Mouse (Mus musculus) lung, postnatal 0 days (tissue): ENCODE data around the gene Yipf3.

Experiments used
- CTCF ChIP-seq: IDR thresholded peaks from 2 replicates; pipeline ENCODE4 v1.5.1; 2016; ENCODE audit warnings: antibody characterized with exemption, mild to moderate bottlenecking
- EP300 ChIP-seq: IDR thresholded peaks from 2 replicates; pipeline ENCODE4 v1.6.1; 2016; ENCODE audit warnings: antibody characterized with exemption, mild to moderate bottlenecking, control low read depth

DNA sequence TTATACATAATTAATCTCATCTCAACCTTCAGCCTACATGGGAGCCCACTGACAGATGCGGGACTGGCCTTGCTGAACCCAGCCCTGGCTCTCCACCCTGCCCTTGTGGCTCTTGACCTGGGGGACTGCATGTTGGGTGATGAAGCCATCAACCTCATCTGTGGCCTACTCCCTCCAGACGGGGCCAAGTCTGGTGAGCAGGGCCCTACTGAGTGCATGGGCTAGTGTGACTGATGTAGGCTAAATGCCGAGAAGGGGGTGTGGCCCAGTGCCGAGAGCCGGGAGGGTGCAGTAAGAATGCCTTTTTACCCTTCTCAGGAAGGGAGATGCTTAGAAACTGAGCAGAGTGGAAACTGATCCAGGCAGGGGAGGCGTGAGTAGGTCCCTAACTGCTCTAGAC, 7.3 kb downstream of the Yipf3 start:
- no peak for TF ChIP-seq EP300
- no peak for TF ChIP-seq CTCF
